Mouse (Mus musculus) Patski (cell line): ENCODE measurements at regions not wholly inside any gene's neighbourhood (a gene's known extent, or its start where the extent isn't known, plus 50 kb on each side); places are given as distances from the start of the nearest gene placed in this dataset.

Experiments used
- ATAC-seq: fragments of 100-300 bp; one replicate; pipeline ENCODE4 v1.8.0; 2021
- CTCF ChIA-PET: fragments of 350-600 bp; sonication (Branson Sonifier 250); formaldehyde crosslinking; loops from one replicate; lab custom pipeline; 2022; ENCODE audit warnings: inconsistent platforms; lab: Charles Lee
- POLR2A ChIA-PET: fragments of 350-600 bp; sonication (Branson Sonifier 250); formaldehyde crosslinking; loops from one replicate; lab custom pipeline; 2022; ENCODE audit warnings: antibody characterized with exemption, inconsistent platforms; lab: Charles Lee
- DNase-seq: peaks from one replicate; pipeline ENCODE4 v3.0.0-alpha.2; 2011; ENCODE audit warnings: low read depth, low spot score
- H3K27me3 ChIP-seq: fragments of 371-371 bp; one replicate; pipeline ENCODE4 v1.5.1; 2021
- CTCF ChIP-seq: fragments of 100-300 bp; IDR thresholded peaks from one replicate; pipeline ENCODE4 v1.5.1; 2021
- in situ Hi-C: fragments of 300-500 bp; cut with MboI; formaldehyde crosslinking; loops from 3 replicates; pipeline ENCODE4 v1.11.1; 2018; ENCODE audit warnings: low pct_unique_long_range_greater_than_20kb, mixed read lengths

GRCm38 (mm10) chr1:82031130-82031529, 201.8 kb upstream of the Gm9747 start:
- TF ChIP-seq CTCF: no peak
- DNase-seq (no peak), ATAC-seq (no peak)
- ChIA-PET POLR2A (no interaction called here), CTCF (interaction anchor here (0.8 kb wide), 1 partner anchor 10 kb away, joined by 3 read pairs; no protein-coding TSS in a partner anchor)
- H3K27me3 ChIP-seq: no peaks in the 10 kb centered on the region
- in situ Hi-C loops: no loop called here

- H3K27me3 ChIP-seq: no peaks in the 10 kb centered on the region
- in situ Hi-C loops: no loop called here
- ChIA-PET POLR2A (no interaction called here), CTCF (interaction anchor here (1.4 kb wide), 1 partner anchor 9 kb away, joined by 3 read pairs; no protein-coding TSS in a partner anchor)
- no peak for DNase-seq
- no peak for TF ChIP-seq CTCF
- no peak for ATAC-seq
Measured at GRCm38 (mm10) chr1:82032410-82032809, 200.5 kb upstream of the Gm9747 start.

- ATAC-seq: no peak
- in situ Hi-C loops: no loop called here
- no peaks in the 10 kb centered on the region for H3K27me3 ChIP-seq
- no peak for DNase-seq
- no peak for TF ChIP-seq CTCF
- CTCF ChIA-PET: no interaction called here
- POLR2A ChIA-PET: no interaction called here
Measured at GRCm38 (mm10) chr1:82038171-82038570, 194.7 kb upstream of the Gm9747 start.

GRCm38 (mm10) chr1:82038698-82039097, 194.2 kb upstream of the Gm9747 start:
- DNase-seq: no peak
- H3K27me3 ChIP-seq: no peaks in the 10 kb centered on the region
- no peak for TF ChIP-seq CTCF
- no peak for ATAC-seq
- in situ Hi-C loops: no loop called here
- CTCF ChIA-PET: no interaction called here
- POLR2A ChIA-PET: no interaction called here

- in situ Hi-C loops: no loop called here
- no peaks in the 10 kb centered on the region for H3K27me3 ChIP-seq
- no peak for ATAC-seq
- no peak for TF ChIP-seq CTCF
- ChIA-PET CTCF (interaction anchor here (1.1 to 1.5 kb wide), 3 partner anchors 9 to 82 kb away, joined by 3 read pairs; no protein-coding TSS in a partner anchor), POLR2A (interaction anchor here (0.6 kb wide), 1 partner anchor 56 kb away, joined by 3 read pairs; no protein-coding TSS in a partner anchor)
- no peak for DNase-seq
Measured at GRCm38 (mm10) chr1:82041286-82042050, 191.4 kb upstream of the Gm9747 start.

- TF ChIP-seq CTCF: no peak
- ChIA-PET CTCF (interaction anchor here (1.4 kb wide), 1 partner anchor 82 kb away, joined by 3 read pairs; no protein-coding TSS in a partner anchor), POLR2A (no interaction called here)
- DNase-seq: no peak
- H3K27me3 ChIP-seq: no peaks in the 10 kb centered on the region
- in situ Hi-C loops: no loop called here
- ATAC-seq: no peak
Measured at GRCm38 (mm10) chr1:82042051-82042432, 190.9 kb upstream of the Gm9747 start.

GRCm38 (mm10) chr1:82042527-82042926, 190.4 kb upstream of the Gm9747 start:
- CTCF ChIA-PET: interaction anchor here (1.4 kb wide), 1 partner anchor 81 kb away, joined by 3 read pairs; no protein-coding TSS in a partner anchor
- TF ChIP-seq CTCF: no peak
- POLR2A ChIA-PET: no interaction called here
- in situ Hi-C loops: no loop called here
- no peak for DNase-seq
- ATAC-seq: no peak
- no peaks in the 10 kb centered on the region for H3K27me3 ChIP-seq

GRCm38 (mm10) chr1:82066291-82066690, 166.6 kb upstream of the Gm9747 start:
- in situ Hi-C loops: no loop called here
- no peak for TF ChIP-seq CTCF
- DNase-seq (no peak), ATAC-seq (no peak)
- ChIA-PET POLR2A (interaction anchor here (0.6 kb wide), 1 partner anchor 9 kb away, joined by 3 read pairs; no protein-coding TSS in a partner anchor), CTCF (interaction anchor here (1.3 to 2.0 kb wide), 2 partner anchors 10 to 11 kb away, joined by 3 to 12 read pairs; no protein-coding TSS in a partner anchor)
- no peaks in the 10 kb centered on the region for H3K27me3 ChIP-seq

- CTCF ChIA-PET: interaction anchor here (2.4 kb wide), 1 partner anchor 10 kb away, joined by 12 read pairs; no protein-coding TSS in a partner anchor
- in situ Hi-C loops: no loop called here
- POLR2A ChIA-PET: interaction anchor here (1.2 kb wide), 1 partner anchor 221 kb away, joined by 3 read pairs; no protein-coding TSS in a partner anchor
- TF ChIP-seq CTCF: no peak
- H3K27me3 ChIP-seq: no peaks in the 10 kb centered on the region
- DNase-seq (no peak), ATAC-seq (no peak)
Measured at GRCm38 (mm10) chr1:82068571-82068970, 164.3 kb upstream of the Gm9747 start.

- no peaks in the 10 kb centered on the region for H3K27me3 ChIP-seq
- TF ChIP-seq CTCF: no peak
- in situ Hi-C loops: no loop called here
- DNase-seq: no peak
- ChIA-PET CTCF (no interaction called here), POLR2A (no interaction called here)
- no peak for ATAC-seq
Measured at GRCm38 (mm10) chr1:82070181-82071109, 162.5 kb upstream of the Gm9747 start.
